Mouse (Mus musculus) G1E (cell line): ENCODE measurements around the gene A3galt2. TPM values are rescaled to one million over a fixed set of nuclear protein-coding genes. Genes with fewer than 3 reads are reported as not detected.

Experiments
- ATAC-seq: 2 replicates; pipeline ENCODE4 v1.8.0; 2016; ENCODE audit warnings: mild to moderate bottlenecking; ENCODE audit not compliant: insufficient number of reproducible peaks, poor library complexity, low FRiP score, severe bottlenecking; ENCODE audit errors: extremely low read depth
- DNase-seq: peaks from one replicate; pipeline ENCODE4 v3.0.0; 2012; ENCODE audit warnings: low spot score
- H3K27me3 ChIP-seq: 2 replicates; pipeline ENCODE4 v1.6.1; 2012; ENCODE audit warnings: mild to moderate bottlenecking, low read length, inconsistent platforms; ENCODE audit not compliant: insufficient read depth
- H3K36me3 ChIP-seq: replicated peaks from 2 replicates; pipeline ENCODE3; 2012; ENCODE audit warnings: mild to moderate bottlenecking, inconsistent platforms
- H3K4me1 ChIP-seq: 2 replicates; pipeline ENCODE4 v1.6.1; 2012; ENCODE audit warnings: low read depth, low read length, inconsistent platforms, mixed read lengths; ENCODE audit not compliant: insufficient read depth
- H3K4me3 ChIP-seq: 2 replicates; pipeline ENCODE4 v1.5.1; 2012; ENCODE audit warnings: low read depth, mild to moderate bottlenecking, inconsistent platforms, low read length, moderate library complexity, mixed read lengths
- H3K9me3 ChIP-seq: replicated peaks from 2 replicates; pipeline ENCODE4 v1.6.1; 2012; ENCODE audit warnings: inconsistent platforms
- CTCF ChIP-seq: IDR thresholded peaks from 2 replicates; pipeline ENCODE4 v1.5.1; 2012; ENCODE audit warnings: low read depth, low read length, inconsistent platforms, mixed read lengths
- GATA1 ChIP-seq: IDR thresholded peaks from 2 replicates; pipeline ENCODE4 v1.6.1; 2012; ENCODE audit warnings: borderline replicate concordance, low read length, inconsistent platforms, mixed read lengths
- GATA2 ChIP-seq: IDR thresholded peaks from 2 replicates; pipeline ENCODE4 v1.6.1; 2012; ENCODE audit warnings: low read depth, low read length, inconsistent platforms, borderline replicate concordance
- POLR2AphosphoS5 ChIP-seq: IDR thresholded peaks from 2 replicates; pipeline ENCODE4 v1.6.1; 2012; ENCODE audit warnings: low read depth, low read length, inconsistent platforms; ENCODE audit not compliant: insufficient replicate concordance
- TAL1 ChIP-seq: conservative IDR thresholded peaks from 2 replicates; pipeline ENCODE4 v1.6.1; 2012; ENCODE audit warnings: low read depth, low read length, inconsistent platforms, mixed read lengths
- polyA plus RNA-seq: library from polyadenylated mRNA; stranded (reverse); fragments of >175 nt; gene quantifications from 2 replicates; pipeline ENCODE4 v1.2.3, GENCODE M21; 2012
- total RNA-seq, 2 experiments: library from RNA; stranded (forward) in 1 of 2; stranded (reverse) in 1 of 2; fragments of 200-1000 nt in 1 of 2; fragments of >200 nt in 1 of 2; fragmentation: Nextera tagmentation in 1 of 2; gene quantifications; 2 replicates each; pipeline ENCODE4 v1.2.3; 2014 to 2017

The A3galt2 gene
- not detected in 2 replicates for total RNA-seq (2014; fragmentation: Nextera tagmentation)
- 0.12 and 0.16 TPM in 2 replicates for total RNA-seq (2017)
- not detected in 2 replicates for polyA plus RNA-seq

DNA sequence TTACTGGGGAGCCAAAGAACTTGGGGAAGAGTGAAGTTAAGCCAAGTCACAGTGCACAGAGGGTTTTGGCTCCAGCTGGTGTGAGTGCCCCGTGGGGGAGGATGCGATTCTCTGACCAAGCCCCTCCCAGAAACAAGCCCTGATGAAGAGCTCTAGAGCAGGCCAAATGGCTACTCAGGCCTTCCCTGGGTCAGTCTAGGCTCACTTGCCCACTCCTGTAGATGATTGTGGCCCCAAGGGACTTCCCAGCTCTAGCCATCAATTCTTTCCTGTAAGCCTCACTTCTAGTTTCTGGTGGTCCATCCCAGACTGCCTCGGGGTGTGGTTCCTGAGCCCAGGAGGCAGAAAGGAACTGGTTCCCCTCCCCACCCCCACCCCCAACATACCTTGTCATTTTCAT, at the start of gene A3galt2:
Gene A3galt2 (plus strand): TSS at position 301 of the 400 bp plus-strand sequence.
- H3K27me3 ChIP-seq: peaks cover 13% of the 10 kb centered on the region; the same call in 1 of the 2 replicates
- H3K4me1 ChIP-seq: peaks cover 7% of the 10 kb centered on the region
- TF ChIP-seq TAL1: no peak
- no peak for TF ChIP-seq GATA2
- TF ChIP-seq GATA1: no peak
- TF ChIP-seq POLR2AphosphoS5: no peak
- no peak for TF ChIP-seq CTCF
- no peak for ATAC-seq
- H3K9me3 ChIP-seq: no peaks in the 10 kb centered on the region
- no peak within 1 kb of the TSS for H3K4me3 ChIP-seq
- no peak for DNase-seq
- peaks cover 54% of the 10 kb centered on the region for H3K36me3 ChIP-seq

GRCm38 (mm10) chr4:128706626-128707025, 48.5 kb upstream of the A3galt2 start:
- Histone ChIP-seq H3K4me3 (no peak overlapping the region), H3K9me3 (no peaks in the 10 kb centered on the region), H3K4me1 (peaks cover 7% of the 10 kb centered on the region), H3K27me3 (peaks cover 35% of the 10 kb centered on the region), H3K36me3 (no peaks in the 10 kb centered on the region)
- DNase-seq: no peak
- TF ChIP-seq TAL1 (no peak), POLR2AphosphoS5 (no peak), CTCF (no peak), GATA2 (no peak), GATA1 (no peak)
- no peak for ATAC-seq

DNA sequence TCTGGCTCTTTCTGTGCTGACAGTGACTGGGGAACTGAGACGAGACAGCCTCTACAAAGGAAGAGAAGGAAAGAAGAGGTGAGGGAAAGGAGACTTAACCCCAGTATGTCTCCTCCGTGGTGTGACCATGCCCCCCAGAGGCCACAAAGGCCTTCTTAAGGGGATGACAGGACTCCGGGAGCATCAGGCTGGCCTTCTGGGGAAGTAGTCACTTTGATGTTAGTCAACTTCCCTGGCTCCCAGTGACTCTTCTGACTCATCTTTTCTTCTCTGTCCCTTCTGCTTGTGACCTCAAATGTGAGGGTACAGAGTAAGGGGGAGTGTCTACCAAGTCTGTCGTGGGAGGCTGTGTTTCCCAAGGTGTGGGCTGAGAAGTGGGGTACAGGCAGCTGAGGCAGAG, 47.8 kb upstream of the A3galt2 start:
- Histone ChIP-seq H3K36me3 (no peaks in the 10 kb centered on the region), H3K4me1 (peaks cover 14% of the 10 kb centered on the region), H3K4me3 (no peak overlapping the region), H3K27me3 (peaks cover 40% of the 10 kb centered on the region), H3K9me3 (no peaks in the 10 kb centered on the region)
- ATAC-seq (no peak), DNase-seq (no peak)
- TF ChIP-seq GATA1: no peak
- no peak for TF ChIP-seq GATA2
- TF ChIP-seq POLR2AphosphoS5: no peak
- no peak for TF ChIP-seq CTCF
- no peak for TF ChIP-seq TAL1

DNA sequence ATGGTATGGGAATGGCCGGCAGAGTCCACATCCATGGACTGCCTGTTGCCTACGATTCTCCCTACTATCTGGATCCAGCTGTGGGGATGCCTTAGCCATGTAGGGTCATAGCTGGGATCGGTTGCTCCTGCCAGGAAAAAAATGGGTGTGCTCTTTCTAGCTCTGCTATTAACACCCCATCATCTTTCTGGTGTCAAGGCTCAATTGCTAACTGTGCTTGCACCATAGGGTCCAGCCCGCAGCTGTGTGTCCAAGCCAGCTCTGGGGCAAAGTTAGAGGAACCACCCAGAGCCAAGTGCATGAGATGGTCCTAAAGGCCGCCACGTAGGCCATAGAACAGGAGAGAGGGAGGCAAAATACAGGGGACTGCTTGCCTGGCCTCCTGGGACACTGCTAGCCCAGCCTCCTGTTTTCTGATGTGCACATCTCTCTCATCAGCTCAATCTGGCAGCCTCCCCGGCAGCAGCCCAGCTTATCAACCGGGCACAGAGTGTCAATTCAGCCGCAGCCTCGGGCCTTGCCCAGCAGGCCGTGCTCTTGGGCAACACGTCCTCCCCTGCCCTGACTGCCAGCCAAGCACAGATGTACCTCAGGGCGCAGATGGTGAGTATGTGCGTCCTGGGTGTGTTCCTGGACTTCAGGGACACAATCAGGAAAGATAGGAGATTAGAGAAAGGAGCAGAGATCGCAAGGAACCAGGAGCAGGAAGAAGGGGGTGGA, 45.9 kb upstream of the A3galt2 start:
- Histone ChIP-seq H3K27me3 (peaks cover 50% of the 10 kb centered on the region), H3K4me1 (peaks cover 17% of the 10 kb centered on the region), H3K9me3 (no peaks in the 10 kb centered on the region), H3K4me3 (no peak overlapping the region), H3K36me3 (no peaks in the 10 kb centered on the region)
- ATAC-seq (no peak), DNase-seq (no peak)
- TF ChIP-seq GATA1 (no peak), POLR2AphosphoS5 (no peak), CTCF (no peak), TAL1 (no peak), GATA2 (no peak)

- no peaks in the 10 kb centered on the region for H3K36me3 ChIP-seq
- TF ChIP-seq GATA2 (no peak), GATA1 (no peak), CTCF (no peak), POLR2AphosphoS5 (no peak), TAL1 (no peak)
- H3K4me3 ChIP-seq: no peak overlapping the region
- no peak for ATAC-seq
- H3K9me3 ChIP-seq: no peaks in the 10 kb centered on the region
- H3K4me1 ChIP-seq: peaks cover 17% of the 10 kb centered on the region
- DNase-seq: no peak
- peaks cover 54% of the 10 kb centered on the region for H3K27me3 ChIP-seq
Measured at GRCm38 (mm10) chr4:128709781-128710166, 45.4 kb upstream of the A3galt2 start.

DNA sequence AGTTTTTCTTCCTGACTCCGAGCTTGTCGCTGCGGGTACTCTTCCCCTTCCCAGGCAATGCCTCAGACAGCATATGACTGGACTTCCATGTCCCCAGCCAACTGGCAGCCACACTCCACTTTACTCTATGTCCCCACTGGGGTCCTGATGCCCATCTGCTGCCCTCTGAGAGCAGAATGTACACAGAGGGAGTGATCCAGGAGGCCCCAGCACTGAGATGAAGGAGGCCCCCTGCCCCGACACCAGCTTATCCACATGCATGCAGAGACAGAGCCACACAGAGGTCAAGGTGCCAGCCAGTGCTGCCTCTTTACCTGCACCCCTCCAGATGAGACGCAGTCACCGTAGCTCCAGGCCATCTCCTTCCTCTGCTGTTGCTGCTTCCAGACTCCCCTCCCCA, 44.9 kb upstream of the A3galt2 start:
- peaks cover 56% of the 10 kb centered on the region for H3K27me3 ChIP-seq
- no peaks in the 10 kb centered on the region for H3K36me3 ChIP-seq
- no peaks in the 10 kb centered on the region for H3K9me3 ChIP-seq
- DNase-seq (no peak), ATAC-seq (no peak)
- H3K4me1 ChIP-seq: peaks cover 17% of the 10 kb centered on the region
- TF ChIP-seq POLR2AphosphoS5 (no peak), CTCF (no peak), GATA2 (no peak), GATA1 (no peak), TAL1 (no peak)
- H3K4me3 ChIP-seq: no peak overlapping the region

GRCm38 (mm10) chr4:128710800-128711199, 44.4 kb upstream of the A3galt2 start:
- Histone ChIP-seq H3K9me3 (no peaks in the 10 kb centered on the region), H3K36me3 (no peaks in the 10 kb centered on the region), H3K4me3 (no peak overlapping the region), H3K27me3 (peaks cover 61% of the 10 kb centered on the region), H3K4me1 (peaks cover 17% of the 10 kb centered on the region)
- TF ChIP-seq TAL1 (no peak), GATA2 (no peak), POLR2AphosphoS5 (no peak), GATA1 (no peak), CTCF (no peak)
- DNase-seq: no peak
- ATAC-seq: no peak
